Mouse (Mus musculus) layer of hippocampus, postnatal 14 days (tissue): ENCODE measurements at regions not wholly inside any gene's neighbourhood (a gene's known extent, or its start where the extent isn't known, plus 50 kb on each side); places are given as distances from the start of the nearest gene placed in this dataset.
"Not testable (repeated sequence)": the region's sequence is repeated elsewhere in the genome, so short reads cannot be mapped to it uniquely, and the experiment has no call there.

Experiments
- DNase-seq, 2 experiments: peaks; one replicate each; pipeline ENCODE4 v3.0.0; 2021 to 2022; ENCODE audit warnings: low spot score in 2 of 2, mixed read lengths in 1 of 2

GRCm38 (mm10) chr10:96407846-96408245 lies 209.0 kb upstream of the Btg1 start:
- DNase-seq: no peak

GRCm38 (mm10) chr10:96408250-96408649 lies 208.6 kb upstream of the Btg1 start:
- DNase-seq: no peak

DNA sequence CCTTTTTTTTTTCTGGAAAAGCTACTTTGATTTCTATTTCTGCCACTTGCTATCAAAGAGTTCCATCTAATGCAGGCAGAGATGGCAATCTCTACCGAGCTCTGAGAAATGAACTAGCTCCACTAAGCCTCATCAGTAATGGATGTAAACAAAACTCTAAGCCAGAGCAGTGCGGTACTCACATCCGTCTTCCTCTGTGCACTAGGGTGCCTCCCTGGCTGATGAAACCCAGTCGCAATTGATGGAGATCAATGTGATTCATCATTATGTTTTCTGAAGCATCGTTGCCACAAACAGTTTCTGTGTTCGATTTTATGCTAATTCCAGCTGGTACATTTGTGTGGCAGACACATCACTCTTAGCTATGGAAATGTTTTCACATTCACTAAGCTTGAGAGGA lies 206.8 kb upstream of the Btg1 start:
- DNase-seq: no peak

DNA sequence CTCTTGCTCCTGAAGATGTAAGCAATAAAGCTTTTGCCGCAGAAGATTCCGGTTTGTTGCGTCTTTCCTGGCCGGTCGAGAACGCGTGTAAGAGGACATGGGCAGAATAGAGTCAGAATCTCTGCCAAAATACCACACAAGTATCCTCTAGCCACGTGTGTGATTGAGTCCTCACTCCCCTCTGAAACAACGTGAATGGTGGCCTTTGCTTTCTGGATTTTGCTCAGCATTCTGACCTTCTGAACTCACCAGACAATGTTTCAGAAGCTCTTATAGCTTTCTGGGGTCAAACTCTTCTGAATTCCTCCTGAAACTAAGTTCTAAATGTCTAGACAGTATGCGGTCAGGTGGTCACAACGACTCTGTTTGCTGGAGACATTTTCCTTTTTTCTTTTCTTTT lies 202.0 kb upstream of the Btg1 start:
- DNase-seq: no peak

GRCm38 (mm10) chr10:96421506-96421905 lies 195.3 kb upstream of the Btg1 start:
- DNase-seq: not testable (repeated sequence)

DNA sequence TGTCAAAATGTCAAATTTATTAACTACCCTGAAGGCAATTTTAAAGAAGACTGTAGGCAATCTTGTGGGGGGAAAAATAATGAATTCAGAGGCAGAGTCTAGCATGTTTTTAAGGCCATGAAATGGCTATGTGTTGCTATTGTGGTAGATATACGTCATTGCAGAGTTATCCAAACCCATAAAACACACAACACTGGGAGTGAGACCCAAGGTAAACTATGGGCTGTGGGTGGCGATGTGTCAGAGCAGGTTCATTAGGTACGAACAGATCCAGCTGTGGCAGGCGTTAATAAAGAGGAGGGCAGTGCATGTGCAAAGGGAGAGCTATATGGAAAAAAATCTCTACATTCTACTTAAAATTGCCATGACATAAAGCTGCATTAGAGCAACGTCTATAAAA lies 189.4 kb upstream of the Btg1 start:
- DNase-seq: no peak

DNA sequence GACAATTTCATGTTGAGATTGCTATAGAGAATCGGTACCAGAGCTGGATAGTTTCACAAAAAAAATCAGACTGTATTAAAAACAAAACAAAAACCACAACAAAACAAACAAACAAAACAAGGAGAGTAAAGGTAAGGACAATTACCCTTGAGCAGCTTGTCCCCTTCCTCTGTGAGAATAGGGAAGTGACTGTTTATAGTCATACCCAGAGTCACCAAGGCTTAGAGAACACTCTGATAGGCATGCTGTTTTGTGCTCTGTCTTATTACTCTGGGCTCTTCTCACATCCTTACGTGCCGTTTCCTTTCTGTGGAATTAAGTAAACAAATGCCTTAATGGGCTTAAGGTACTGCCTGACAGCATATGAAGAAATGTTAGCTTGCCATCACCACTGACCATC lies 186.7 kb upstream of the Btg1 start:
- DNase-seq: no peak

- DNase-seq: no peak
These were observed 181.7 kb upstream of the Btg1 start for GRCm38 (mm10) chr10:96435109-96435508.

GRCm38 (mm10) chr10:96438398-96439103 lies 178.3 kb upstream of the Btg1 start:
- DNase-seq: no peak

- DNase-seq: no peak
These were observed 174.6 kb upstream of the Btg1 start for GRCm38 (mm10) chr10:96442165-96442564.

DNA sequence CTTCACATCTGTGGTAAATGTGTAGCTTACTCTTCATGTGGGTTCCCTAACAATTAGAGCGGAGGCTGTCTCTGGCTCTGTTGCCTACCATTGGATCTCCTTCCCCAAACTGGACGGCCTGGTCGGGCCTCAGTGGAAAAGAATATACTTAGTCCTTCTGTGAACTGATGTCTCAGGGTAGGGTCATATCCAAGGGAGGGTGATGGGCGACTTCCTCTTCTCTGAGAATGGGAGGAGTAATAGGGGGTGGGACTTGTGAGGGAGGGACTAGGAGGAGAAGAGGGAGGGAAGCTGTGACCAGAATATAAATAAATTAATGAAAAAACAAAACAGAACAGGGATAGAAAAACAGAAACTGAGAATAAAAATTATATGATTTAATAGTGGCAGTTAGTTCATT lies 166.5 kb upstream of the Btg1 start:
- no peak for DNase-seq

- DNase-seq: no peak
These were observed 161.9 kb upstream of the Btg1 start for GRCm38 (mm10) chr10:96454857-96455256.

DNA sequence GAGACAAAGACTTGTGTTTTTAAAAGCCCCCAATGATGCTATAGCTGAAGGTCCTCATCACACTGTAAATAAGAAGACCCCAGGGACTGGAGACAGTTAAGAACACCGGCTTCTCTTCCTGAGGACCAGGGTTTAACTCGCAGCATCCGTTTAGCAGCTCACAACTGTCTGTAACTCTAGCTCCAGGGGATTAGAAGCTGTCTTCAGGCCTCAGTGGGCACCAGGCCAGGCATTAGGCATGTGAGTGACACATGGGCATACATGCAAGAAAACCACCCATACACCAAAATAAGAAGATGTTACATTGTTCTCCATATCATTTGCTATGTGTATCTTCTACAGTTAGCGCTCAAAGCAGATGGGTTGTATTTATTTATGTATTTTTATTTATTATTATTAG lies 158.3 kb upstream of the Btg1 start:
- DNase-seq: no peak

DNA sequence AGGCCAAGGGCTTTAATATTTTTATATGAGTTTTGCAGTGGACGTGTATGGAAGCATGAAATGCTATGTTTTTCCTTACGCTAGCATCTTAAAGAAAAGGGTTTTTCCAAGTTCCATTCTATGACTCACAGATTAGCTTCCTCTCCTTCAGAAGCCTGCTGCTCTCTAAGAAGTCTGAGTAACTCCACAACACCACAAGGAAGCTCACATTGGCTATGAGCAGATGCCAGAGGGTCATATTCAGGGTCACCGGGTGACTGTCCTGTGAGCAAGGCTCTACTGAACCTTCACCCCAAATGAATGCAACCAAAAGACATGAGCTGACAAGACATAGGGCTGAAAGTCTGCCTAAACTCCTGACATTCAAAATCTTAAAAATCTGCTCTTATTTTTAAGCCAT lies 157.6 kb upstream of the Btg1 start:
- DNase-seq: no peak

DNA sequence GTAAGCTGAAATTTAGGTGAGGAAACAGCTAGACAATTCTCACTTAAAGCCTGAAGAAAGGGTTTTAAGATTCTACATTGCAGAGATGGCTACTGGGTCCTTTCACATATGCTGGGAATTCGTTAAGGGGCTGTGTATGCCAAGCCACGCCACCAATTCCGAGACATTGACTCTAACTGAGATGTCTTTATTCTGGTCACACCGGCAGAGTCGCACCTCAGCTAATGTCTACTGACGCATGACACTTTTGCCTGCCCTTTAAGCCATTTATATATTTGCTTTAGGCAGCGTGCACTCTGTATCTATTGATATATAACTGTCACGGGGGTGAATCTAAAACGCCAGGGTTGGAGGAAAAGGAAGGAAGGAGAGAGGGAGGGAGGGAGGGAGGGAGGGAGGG lies 156.7 kb upstream of the Btg1 start:
- DNase-seq: no peak

- DNase-seq: no peak
These were observed 156.0 kb upstream of the Btg1 start for GRCm38 (mm10) chr10:96460617-96461338.

- no peak for DNase-seq
These were observed 150.8 kb upstream of the Btg1 start for GRCm38 (mm10) chr10:96465967-96466366.

GRCm38 (mm10) chr10:96466845-96467244 lies 150.0 kb upstream of the Btg1 start:
- no peak for DNase-seq

GRCm38 (mm10) chr10:96467661-96468060 lies 149.1 kb upstream of the Btg1 start:
- no peak for DNase-seq

GRCm38 (mm10) chr10:96471523-96471922 lies 145.3 kb upstream of the Btg1 start:
- DNase-seq: no peak

- no peak for DNase-seq
These were observed 137.5 kb upstream of the Btg1 start for GRCm38 (mm10) chr10:96479350-96479749.

GRCm38 (mm10) chr10:96479786-96480185 lies 137.0 kb upstream of the Btg1 start:
- no peak for DNase-seq
